Mouse (Mus musculus) urinary bladder, postnatal 0 days (tissue): ENCODE results near the gene Mrtfb. TPM values are rescaled to one million over a fixed set of nuclear protein-coding genes. Genes with fewer than 3 reads are reported as not detected.

Experiments
- microRNA counts: library from miRNA; unstranded; fragments of <30 nt; microRNA quantifications from one replicate; lab custom pipeline; 2016
- microRNA-seq: library from miRNA; unstranded; fragments of <30 nt; microRNA quantifications from one replicate; pipeline ENCODE4, GENCODE M21; 2016
- polyA plus RNA-seq: library from polyadenylated mRNA; unstranded; fragments of >200 nt; fragmentation: Nextera tagmentation; extraction: Ambion mirVana; gene quantifications from 2 replicates; pipeline ENCODE4 v1.2.1, GENCODE M21; 2015

The Mrtfb gene
- 8.3 and 9.6 TPM in 2 replicates for polyA plus RNA-seq

GRCm38 (mm10) chr16:13255855-13256635, at the start of gene Mrtfb:
TSS of gene Mrtfb (plus strand) at chr16:13256481.

MicroRNA genes within 50 kb of the gene (microRNA counts, 519-probe panel; counts per million panel counts)
- 3,575 counts per million, percentile 62 among the panel's probes with 10 or more counts for microRNA mmu-miR-193b (lab: Ali Mortazavi, UCI)

Small RNAs within 50 kb of the gene (microRNA-seq; reads per million reads assigned to microRNA genes)
- 189 reads per million, percentile 54 among the genes with 10 or more reads in this experiment for gene Mir193b
- 1.9 reads per million for gene Mir365-1

Other genes with a start within 250 kb of the Mrtfb start
- 5.6 and 7.1 TPM in 2 replicates for gene Ercc4, start 146.8 kb upstream of the Mrtfb start, polyA plus RNA-seq